Mouse (Mus musculus): ENCODE data around the gene Pnpla7.
"Not testable (repeated sequence)": the region's sequence is repeated elsewhere in the genome, so short reads cannot be mapped to it uniquely, and the experiment has no call there.

The Pnpla7 gene

GRCm38 (mm10) chr2:24975704-24976297 is at the start of gene Pnpla7:
TSS of gene Pnpla7 (plus strand) at chr2:24976033.
- DNase-seq (ENCODE audit: low read depth, low spot score), result peak; percentile 2

DNA sequence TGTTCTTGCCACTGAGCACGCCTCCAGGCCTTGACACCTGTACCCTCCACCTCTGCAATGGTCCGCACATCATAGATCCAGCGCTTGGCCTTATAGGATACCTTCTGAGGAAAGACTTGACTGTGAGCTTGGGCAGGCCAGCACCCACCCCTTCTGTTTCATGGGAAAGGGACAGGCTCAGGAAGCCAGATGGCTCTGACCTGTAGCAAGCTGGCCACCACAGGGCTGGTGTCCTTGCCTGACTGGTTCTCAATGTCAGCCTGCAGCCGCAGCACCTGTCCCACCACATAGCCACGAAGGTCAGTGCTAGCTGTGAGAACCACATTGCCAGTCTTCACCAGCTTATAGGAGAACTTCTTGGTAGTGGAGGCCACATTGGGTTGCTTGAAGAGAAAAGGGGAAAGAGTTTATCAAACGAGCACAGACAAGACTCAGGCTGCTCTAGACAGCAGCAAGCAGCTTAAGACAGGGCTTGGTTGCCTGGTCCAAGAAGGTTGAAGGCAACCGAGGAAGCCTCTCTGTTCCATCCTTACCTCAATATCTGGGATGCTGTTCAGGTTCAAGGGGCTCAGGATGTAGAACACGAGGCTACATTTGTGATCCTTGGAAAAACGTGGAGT is 49.4 kb upstream of the Pnpla7 start:
- DNase-seq (ENCODE audit: low read depth, low spot score), result no peak

DNA sequence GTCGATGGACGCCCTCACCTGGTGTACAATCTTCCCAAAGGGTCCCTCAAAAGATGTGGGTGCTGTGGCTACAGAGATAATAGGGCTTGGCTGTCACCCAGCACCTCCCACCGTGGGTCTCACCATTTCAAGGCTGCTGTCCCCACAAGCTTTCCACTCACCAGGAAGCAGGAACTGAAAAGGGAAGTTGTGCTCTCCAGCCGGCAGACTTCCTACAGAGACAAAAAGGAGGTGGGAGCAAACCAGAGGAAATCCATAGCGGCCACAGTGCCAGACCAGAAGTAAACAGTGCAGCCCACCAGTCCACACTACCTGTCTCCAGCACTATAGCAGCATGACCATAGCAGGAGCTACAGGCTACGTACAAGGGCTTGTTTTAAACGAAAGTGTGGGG is 48.9 kb upstream of the Pnpla7 start:
- no peak for DNase-seq (ENCODE audit: low read depth, low spot score)

- no peak for DNase-seq (ENCODE audit: low read depth, low spot score)
Observed at GRCm38 (mm10) chr2:24927810-24928479, 47.9 kb upstream of the Pnpla7 start.

GRCm38 (mm10) chr2:24929119-24929518 is 46.7 kb upstream of the Pnpla7 start:
- no peak for DNase-seq (ENCODE audit: low read depth, low spot score)

DNA sequence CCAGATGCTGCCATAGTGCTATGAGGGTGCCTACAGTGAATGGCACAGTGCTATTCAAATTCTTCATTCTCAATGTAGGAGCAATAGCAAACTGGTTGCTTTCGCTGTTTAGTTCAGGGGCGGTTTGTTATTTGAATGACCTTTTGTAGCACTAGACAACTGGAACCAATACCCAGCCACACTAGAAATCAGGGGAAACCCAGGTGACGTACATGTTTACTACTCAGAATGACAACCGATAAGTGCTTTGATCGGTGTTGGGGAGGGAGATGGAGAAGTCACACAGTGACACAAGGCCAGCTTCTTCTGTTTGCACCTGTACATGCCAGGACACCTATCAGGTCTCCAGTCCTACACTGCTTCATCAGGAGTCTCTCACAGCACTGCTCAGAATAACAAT is 46.2 kb upstream of the Pnpla7 start:
- DNase-seq (ENCODE audit: low read depth, low spot score), result no peak

GRCm38 (mm10) chr2:24934441-24934963 is 41.3 kb upstream of the Pnpla7 start:
- no peak for DNase-seq (ENCODE audit: low read depth, low spot score)

DNA sequence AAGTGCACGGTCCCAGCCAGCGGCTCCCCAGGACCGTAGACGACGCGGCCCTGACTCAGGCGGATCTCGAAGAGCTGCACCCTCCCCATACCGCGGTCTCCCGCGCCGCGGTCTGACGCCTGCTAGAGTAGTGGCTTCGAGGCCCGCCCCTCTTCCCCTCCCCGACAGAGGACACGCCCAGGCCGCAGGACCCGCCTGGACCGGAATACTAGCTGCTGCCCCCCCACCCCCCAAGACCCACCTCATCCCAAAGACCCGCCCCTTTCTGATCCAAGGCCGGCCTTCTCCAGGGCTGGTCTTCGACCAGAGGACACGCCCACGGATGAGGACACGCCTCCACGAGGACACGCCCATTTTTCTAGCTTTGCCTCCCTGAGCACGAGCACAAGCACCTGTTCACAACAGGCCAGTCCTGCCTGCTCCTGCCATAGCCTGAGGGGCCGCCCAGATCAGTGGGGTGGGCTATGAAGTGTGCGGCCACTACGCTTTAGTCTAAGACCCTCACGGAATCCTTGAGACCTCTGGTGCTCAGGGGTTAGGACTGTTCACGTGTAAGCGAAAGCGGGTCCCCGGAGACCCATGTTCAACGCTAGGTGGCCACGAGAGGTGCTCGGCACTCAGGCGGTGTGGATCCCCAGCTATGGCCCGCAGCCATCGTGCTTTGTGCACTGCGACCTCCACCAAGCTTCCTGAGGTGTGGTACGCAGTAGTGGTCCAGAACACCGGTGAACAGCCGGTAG is 40.6 kb upstream of the Pnpla7 start, which contains the start of gene Arrdc1:
Gene Arrdc1, minus strand, starts transcription at position 196 of the 740 bp plus-strand sequence.
- DNase-seq (ENCODE audit: low read depth, low spot score), result peak; percentile 79

DNA sequence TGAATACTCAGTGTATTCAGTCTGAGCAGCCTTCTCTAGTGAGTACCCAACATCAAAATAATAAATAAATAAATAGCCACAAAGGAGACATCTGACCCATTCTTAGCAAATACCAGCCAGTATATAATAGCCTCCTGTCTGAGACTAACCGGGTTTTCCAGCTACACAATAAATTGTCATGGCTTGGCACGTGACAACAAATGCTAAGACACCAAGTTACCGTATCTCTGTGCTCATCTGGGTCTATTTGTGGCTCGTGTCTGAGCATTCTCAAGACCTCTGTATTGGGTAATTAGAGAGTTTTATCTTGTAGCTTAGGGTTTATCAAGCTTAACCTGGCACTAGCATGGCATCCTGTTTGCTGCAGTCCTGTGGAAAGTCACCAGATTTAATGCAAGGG is 33.7 kb upstream of the Pnpla7 start:
- DNase-seq (ENCODE audit: low read depth, low spot score), result no peak

DNA sequence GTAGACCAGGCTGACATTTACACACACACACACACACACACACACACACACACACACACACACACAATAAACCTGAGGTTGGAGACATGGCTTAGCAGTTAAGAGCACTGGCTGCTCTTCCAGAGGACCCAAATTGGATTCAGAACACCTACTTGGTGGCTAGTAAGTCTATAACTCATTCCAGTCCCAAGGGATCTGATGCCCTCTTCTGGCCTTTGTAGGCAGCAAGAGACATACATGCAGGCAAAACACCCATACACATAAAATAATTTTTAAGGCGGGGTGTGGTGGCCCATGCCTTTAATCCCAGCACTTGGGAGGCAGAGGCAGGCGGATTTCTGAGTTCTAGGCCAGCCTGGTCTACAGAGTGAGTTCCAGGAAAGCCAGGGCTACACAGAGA is 31.5 kb upstream of the Pnpla7 start:
- not testable (repeated sequence) for DNase-seq (ENCODE audit: low read depth, low spot score)

- peak; percentile 93 for DNase-seq (ENCODE audit: low read depth, low spot score)
Observed at GRCm38 (mm10) chr2:24949421-24950188, 26.2 kb upstream of the Pnpla7 start, which contains the start of gene Zmynd19. TSS of gene Zmynd19 (plus strand) at chr2:24949792.

GRCm38 (mm10) chr2:24950189-24950535 is 25.7 kb upstream of the Pnpla7 start:
- DNase-seq (ENCODE audit: low read depth, low spot score), result no peak

- DNase-seq (ENCODE audit: low read depth, low spot score), result no peak
Observed at GRCm38 (mm10) chr2:24952537-24953055, 23.2 kb upstream of the Pnpla7 start.

DNA sequence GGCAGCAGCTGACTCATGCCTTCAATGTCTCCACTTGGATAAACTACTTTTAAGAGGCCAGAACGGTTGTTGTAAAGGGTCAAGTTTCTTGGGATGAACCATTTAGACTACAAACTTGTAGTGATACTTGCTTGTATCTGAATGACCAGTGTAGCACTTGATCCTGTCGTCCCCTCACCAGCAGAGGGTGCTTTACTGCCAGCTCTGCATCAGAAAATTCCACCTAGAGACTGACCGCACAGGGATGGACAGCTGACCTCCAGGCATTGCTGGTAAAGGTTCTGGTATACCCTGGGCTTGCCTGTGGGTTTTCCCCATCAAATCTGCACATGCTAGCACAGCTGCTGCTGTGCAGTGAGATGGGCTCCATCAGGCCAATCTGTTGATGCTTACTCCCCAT is 14.9 kb upstream of the Pnpla7 start:
- DNase-seq (ENCODE audit: low read depth, low spot score), result no peak

DNA sequence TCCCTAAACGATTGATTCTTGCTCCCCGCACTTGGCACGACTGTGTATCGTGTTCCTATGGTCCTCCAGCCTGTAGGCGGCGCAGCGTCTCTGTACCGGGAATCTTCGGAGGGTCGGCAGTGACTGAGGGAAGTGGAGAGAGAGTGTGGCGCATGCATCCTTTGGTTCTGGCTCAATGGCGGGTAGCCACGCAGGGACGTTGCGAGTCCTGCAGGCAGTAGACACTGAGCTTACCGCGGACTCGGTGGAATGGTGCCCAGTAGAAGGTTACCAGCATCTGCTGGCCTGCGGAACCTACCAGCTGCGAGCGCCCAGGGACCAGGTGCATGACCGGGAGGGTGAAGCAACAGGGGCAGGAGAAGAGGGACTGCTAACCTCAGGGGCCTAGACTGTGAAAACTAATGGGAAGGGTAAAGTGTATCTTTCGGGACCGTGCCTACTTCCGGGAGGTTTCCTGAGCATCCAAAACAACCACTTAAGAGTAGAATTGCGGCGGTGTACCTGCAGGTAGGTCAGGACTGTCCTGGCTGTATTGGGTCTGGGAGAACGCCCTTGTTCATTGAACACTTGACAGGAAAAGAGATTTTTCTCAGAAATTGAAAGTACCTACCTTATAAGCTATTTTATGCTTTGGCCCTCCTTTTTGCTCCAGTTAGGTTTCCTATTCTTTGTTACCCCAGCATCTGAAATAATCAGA is 13.4 kb upstream of the Pnpla7 start, which contains the start of gene Dph7:
Gene Dph7, plus strand, starts transcription at position 97 of the 697 bp plus-strand sequence.
- DNase-seq (ENCODE audit: low read depth, low spot score), result peak; percentile 72

GRCm38 (mm10) chr2:24970386-24970785 is 5.4 kb upstream of the Pnpla7 start:
- DNase-seq (ENCODE audit: low read depth, low spot score), result no peak

DNA sequence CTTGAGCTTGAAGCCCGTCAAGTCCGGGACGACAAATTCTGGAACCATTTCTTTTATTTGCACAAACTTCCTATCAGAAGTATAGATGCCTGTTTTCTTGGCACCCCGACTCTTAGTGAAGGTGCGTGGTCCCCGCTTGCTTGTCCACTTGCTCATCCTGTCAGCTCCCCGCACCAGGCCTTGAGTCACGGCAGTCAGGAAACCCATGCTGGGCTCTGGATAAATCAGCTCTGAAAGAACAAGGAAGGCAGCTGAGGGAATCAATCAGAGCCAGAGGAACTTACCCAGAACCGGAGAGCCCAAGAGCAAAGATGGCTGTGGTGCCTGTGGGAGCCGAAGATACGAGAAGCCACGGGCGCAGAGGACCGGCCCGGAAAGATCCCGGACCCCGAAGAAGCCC is 1.4 kb upstream of the Pnpla7 start:
- DNase-seq (ENCODE audit: low read depth, low spot score), result not testable (repeated sequence)

GRCm38 (mm10) chr2:24974906-24975703 is 728 bp upstream of the Pnpla7 start, which contains the start of gene Mrpl41:
TSS of gene Mrpl41 (minus strand) at chr2:24975098.
- DNase-seq (ENCODE audit: low read depth, low spot score), result peak; percentile 95

- DNase-seq (ENCODE audit: low read depth, low spot score), result no peak
Observed at GRCm38 (mm10) chr2:24976960-24977359, 1.1 kb downstream of the Pnpla7 start.
